Mouse (Mus musculus) neutrophil, adult 5-6 weeks (primary cell): ENCODE results near the gene Taf1a. TPM values are rescaled to one million over a fixed set of nuclear protein-coding genes. Genes with fewer than 3 reads are reported as not detected.
"Not testable (repeated sequence)": the region's sequence is repeated elsewhere in the genome, so short reads cannot be mapped to it uniquely, and the experiment has no call there.

Source experiments
- ATAC-seq: fragments of 151-379, 151-347 bp; 2 replicates; pipeline ENCODE4 v1.8.0; 2017; ENCODE audit warnings: mild to moderate bottlenecking, moderate TSS enrichment; ENCODE audit not compliant: insufficient number of reproducible peaks, poor library complexity, low FRiP score, severe bottlenecking; ENCODE audit errors: extremely low read depth
- total RNA-seq: library from RNA; stranded (forward); fragments of 200-1000 nt; gene quantifications from 2 replicates; pipeline ENCODE4 v1.2.3, GENCODE M21; 2017

Gene Taf1a
- 35.4 and 50.0 TPM in 2 replicates for total RNA-seq

GRCm38 (mm10) chr1:183388426-183389406, at the start of gene Taf1a:
Taf1a (plus strand) TSS chr1:183388981.
- ATAC-seq: peak; percentile 96

- not testable (repeated sequence) for ATAC-seq
These were observed 45.9 kb upstream of the Taf1a start for GRCm38 (mm10) chr1:183342902-183343301.

GRCm38 (mm10) chr1:183344886-183345816, 43.6 kb upstream of the Taf1a start:
- peak; percentile 83 for ATAC-seq

GRCm38 (mm10) chr1:183345817-183346195, 43.0 kb upstream of the Taf1a start:
- ATAC-seq: no peak

GRCm38 (mm10) chr1:183349840-183350239, 38.9 kb upstream of the Taf1a start:
- ATAC-seq: peak; percentile 86

- no peak for ATAC-seq
These were observed 29.9 kb upstream of the Taf1a start for GRCm38 (mm10) chr1:183358901-183359300.

- no peak for ATAC-seq
These were observed 26.5 kb upstream of the Taf1a start for GRCm38 (mm10) chr1:183362301-183362700.

- no peak for ATAC-seq
These were observed 25.8 kb upstream of the Taf1a start for GRCm38 (mm10) chr1:183362729-183363576.

GRCm38 (mm10) chr1:183363577-183363867, 25.3 kb upstream of the Taf1a start:
- no peak for ATAC-seq

GRCm38 (mm10) chr1:183366361-183366760, 22.4 kb upstream of the Taf1a start:
- ATAC-seq: no peak

- no peak for ATAC-seq
These were observed 20.0 kb upstream of the Taf1a start for GRCm38 (mm10) chr1:183368601-183369400.

GRCm38 (mm10) chr1:183369427-183370014, 19.3 kb upstream of the Taf1a start, which contains the start of gene Mia3:
Mia3 (minus strand) TSS chr1:183369553.
- ATAC-seq: peak; percentile 98

- no peak for ATAC-seq
These were observed 14.1 kb upstream of the Taf1a start for GRCm38 (mm10) chr1:183374728-183375127.

- ATAC-seq: no peak
These were observed 11.7 kb upstream of the Taf1a start for GRCm38 (mm10) chr1:183377045-183377444.

GRCm38 (mm10) chr1:183378321-183378941, 10.3 kb upstream of the Taf1a start:
- ATAC-seq: no peak

- not testable (repeated sequence) for ATAC-seq
These were observed 9.4 kb upstream of the Taf1a start for GRCm38 (mm10) chr1:183379376-183379775.

GRCm38 (mm10) chr1:183381816-183382215, 7.0 kb upstream of the Taf1a start:
- no peak for ATAC-seq
